Mouse (Mus musculus) embryonic facial prominence, embryonic 12.5 days (tissue): Measurements from ENCODE around the gene Gm5155. TPM values are rescaled to one million over a fixed set of nuclear protein-coding genes. Genes with fewer than 3 reads are reported as not detected.
"Not testable (repeated sequence)": the region's sequence is repeated elsewhere in the genome, so short reads cannot be mapped to it uniquely, and the experiment has no call there.

ENCODE experiments used
- ATAC-seq: fragments of 200-750 bp; cut with Nextera tagmentation; 2 replicates; pipeline ENCODE4 v1.8.0; 2017; ENCODE audit not compliant: insufficient number of reproducible peaks, insufficient read depth, low FRiP score, low TSS enrichment
- H3K27ac ChIP-seq: fragments of 300-500 bp; sonication (generic); 2 replicates; pipeline ENCODE4 v1.5.1; 2016; ENCODE audit warnings: mild to moderate bottlenecking
- H3K27me3 ChIP-seq: fragments of 300-500 bp; sonication (generic); 2 replicates; pipeline ENCODE4 v1.6.1; 2016; ENCODE audit warnings: mild to moderate bottlenecking, moderate library complexity
- H3K36me3 ChIP-seq: fragments of 300-500 bp; sonication (generic); 2 replicates; pipeline ENCODE4 v1.6.1; 2016; ENCODE audit warnings: mild to moderate bottlenecking
- H3K4me1 ChIP-seq: fragments of 300-500 bp; sonication (generic); 2 replicates; pipeline ENCODE4 v1.6.1; 2016
- H3K4me2 ChIP-seq: fragments of 300-500 bp; sonication (generic); replicated peaks from 2 replicates; pipeline ENCODE4 v1.6.1; 2016; ENCODE audit warnings: mild to moderate bottlenecking, moderate library complexity
- H3K4me3 ChIP-seq: fragments of 300-500 bp; sonication (generic); 2 replicates; pipeline ENCODE4 v1.5.1; 2016; ENCODE audit warnings: mild to moderate bottlenecking
- H3K9ac ChIP-seq: fragments of 300-500 bp; sonication (generic); 2 replicates; pipeline ENCODE4 v1.6.1; 2016; ENCODE audit warnings: mild to moderate bottlenecking, moderate library complexity
- H3K9me3 ChIP-seq: fragments of 300-500 bp; sonication (generic); 2 replicates; pipeline ENCODE4 v1.6.1; 2016; ENCODE audit warnings: mild to moderate bottlenecking, moderate library complexity
- WGBS: fragments of 180-500 bp; shearing (Covaris S2); methylation state at CpG from one replicate; pipeline ENCODE4 v1.1.7; 2016; 5-methylcytosine and 5-hydroxymethylcytosine counted together
- polyA plus RNA-seq: library from polyadenylated mRNA; unstranded; fragments of >200 nt; fragmentation: Nextera tagmentation; extraction: Ambion mirVana; gene quantifications from 2 replicates; pipeline ENCODE4 v1.2.1, GENCODE M21; 2016

Gm5155 gene
- not detected in 2 replicates for polyA plus RNA-seq

GRCm38 (mm10) chr7:17871467-17871866 lies at the start of gene Gm5155:
Gene Gm5155 (plus strand): TSS chr7:17871767.
- Histone ChIP-seq H3K36me3 (no peaks in the 10 kb centered on the region), H3K9ac (no peak within 1 kb of the TSS), H3K4me2 (no peak within 1 kb of the TSS), H3K27ac (no peak within 1 kb of the TSS), H3K9me3 (peaks cover 22% of the 10 kb centered on the region; the same call in 1 of the 2 replicates), H3K4me3 (no peak within 1 kb of the TSS), H3K27me3 (no peaks in the 10 kb centered on the region), H3K4me1 (no peaks in the 10 kb centered on the region)
- ATAC-seq, result no peak
- WGBS, result 75% methylated on average over 1 of the region's 1 CpGs

- no peak overlapping the region for H3K27ac ChIP-seq
- H3K36me3 ChIP-seq, result no peaks in the 10 kb centered on the region
- no peak for ATAC-seq
- H3K4me2 ChIP-seq, result no peak overlapping the region
- no peaks in the 10 kb centered on the region for H3K27me3 ChIP-seq
- H3K9ac ChIP-seq, result no peak overlapping the region
- no peak overlapping the region for H3K4me3 ChIP-seq
- no peaks in the 10 kb centered on the region for H3K4me1 ChIP-seq
- H3K9me3 ChIP-seq, result peaks cover 22% of the 10 kb centered on the region; the same call in 1 of the 2 replicates
- WGBS, result 88% methylated on average over 1 of the region's 1 CpGs
Observed at GRCm38 (mm10) chr7:17870776-17871175, 791 bp upstream of the Gm5155 start.

GRCm38 (mm10) chr7:17895341-17895740 lies 23.8 kb downstream of the Gm5155 start:
- WGBS, result 69% methylated on average over 1 of the region's 1 CpGs
- H3K36me3 ChIP-seq, H3K9ac ChIP-seq, H3K4me3 ChIP-seq, H3K27ac ChIP-seq, H3K27me3 ChIP-seq, H3K9me3 ChIP-seq, ATAC-seq, H3K4me1 ChIP-seq, H3K4me2 ChIP-seq: not testable (repeated sequence)

GRCm38 (mm10) chr7:17903146-17903915 lies 31.8 kb downstream of the Gm5155 start:
- no peak overlapping the region for H3K9ac ChIP-seq
- no peak for ATAC-seq
- H3K4me3 ChIP-seq, result no peak overlapping the region
- 73% methylated on average over 6 of the region's 6 CpGs for WGBS
- H3K9me3 ChIP-seq, result peaks cover 4% of the 10 kb centered on the region; the same call in 1 of the 2 replicates
- H3K4me1 ChIP-seq, result no peaks in the 10 kb centered on the region
- H3K27ac ChIP-seq, result no peak overlapping the region
- no peaks in the 10 kb centered on the region for H3K36me3 ChIP-seq
- H3K4me2 ChIP-seq, result no peak overlapping the region
- no peaks in the 10 kb centered on the region for H3K27me3 ChIP-seq

Other genes starting within 250 kb of the Gm5155 start
- gene Ceacam5, start 158.5 kb upstream of the Gm5155 start, polyA plus RNA-seq, result not detected in 2 replicates
- gene Ceacam14, start 59.1 kb upstream of the Gm5155 start, polyA plus RNA-seq, result not detected in 2 replicates
- not detected in 2 replicates for gene Ceacam11, start 100.4 kb downstream of the Gm5155 start, polyA plus RNA-seq
- not detected in 2 replicates for gene Ceacam13, start 138.1 kb downstream of the Gm5155 start, polyA plus RNA-seq
- not detected in 2 replicates for gene Ceacam12, start 194.2 kb downstream of the Gm5155 start, polyA plus RNA-seq